Mouse (Mus musculus): Measurements from ENCODE around the gene Igtp.

The Igtp gene

GRCm38 (mm10) chr11:58199229-58200037 lies at the start of gene Igtp, which contains the start of gene Irgm2:
Gene Igtp, plus strand, starts transcription at chr11:58199556.
Gene Irgm2, plus strand, starts transcription at chr11:58199618.
- in situ Hi-C loops (cut with MboI, MseI), result loop anchor here in 1 of 2 experiments (25.0 kb wide), 1 partner anchor 2013 kb away; the partner anchor contains the start of gene Srebf1

GRCm38 (mm10) chr11:58155458-58155857 lies 43.9 kb upstream of the Igtp start:
- in situ Hi-C loops (cut with MboI, MseI), result no loop called here

GRCm38 (mm10) chr11:58156871-58157270 lies 42.5 kb upstream of the Igtp start:
- in situ Hi-C loops (cut with MboI, MseI), result no loop called here

GRCm38 (mm10) chr11:58165072-58165471 lies 34.3 kb upstream of the Igtp start:
- in situ Hi-C loops (cut with MboI, MseI), result no loop called here

- in situ Hi-C loops (cut with MboI, MseI), result no loop called here
Measured at GRCm38 (mm10) chr11:58167822-58168166, 31.6 kb upstream of the Igtp start.

- in situ Hi-C loops (cut with MboI, MseI), result no loop called here
Measured at GRCm38 (mm10) chr11:58168167-58168915, 31.0 kb upstream of the Igtp start, which contains the start of gene Gemin5. Gene Gemin5, minus strand, starts transcription at chr11:58168539.

GRCm38 (mm10) chr11:58169666-58170065 lies 29.7 kb upstream of the Igtp start:
- in situ Hi-C loops (cut with MboI, MseI), result loop anchor here (5.0 to 10.0 kb wide), 2 partner anchors 138 to 475 kb away; partner anchors contain the start of genes Trim58 (in 1 of the 2) and Zfp692 (in 1 of the 2)

GRCm38 (mm10) chr11:58171459-58172091 lies 27.8 kb upstream of the Igtp start, which contains the start of gene Mrpl22:
Gene Mrpl22, plus strand, starts transcription at chr11:58171661.
- in situ Hi-C loops (cut with MboI, MseI), result loop anchor here (5.0 to 10.0 kb wide), 2 partner anchors 136 to 473 kb away; partner anchors contain the start of genes Trim58 (in 1 of the 2) and Zfp692 (in 1 of the 2)

GRCm38 (mm10) chr11:58179563-58179962 lies 19.8 kb upstream of the Igtp start:
- in situ Hi-C loops (cut with MboI, MseI), result loop anchor here in 1 of 2 experiments (10.0 kb wide), 1 partner anchor 465 kb away; the partner anchor contains the start of gene Trim58

GRCm38 (mm10) chr11:58179986-58180385 lies 19.4 kb upstream of the Igtp start:
- in situ Hi-C loops (cut with MboI, MseI), result loop anchor here (5.0 to 10.0 kb wide), 3 partner anchors 37 to 465 kb away; partner anchors contain the start of gene Trim58 (in 1 of the 2)

- in situ Hi-C loops (cut with MboI, MseI), result loop anchor here (5.0 kb wide), 2 partner anchors 37 to 122 kb away; no protein-coding TSS in a partner anchor
Measured at GRCm38 (mm10) chr11:58180756-58181155, 18.6 kb upstream of the Igtp start.

GRCm38 (mm10) chr11:58183579-58183978 lies 15.8 kb upstream of the Igtp start:
- in situ Hi-C loops (cut with MboI, MseI), result loop anchor here (5.0 kb wide), 2 partner anchors 34 to 119 kb away; no protein-coding TSS in a partner anchor

- in situ Hi-C loops (cut with MboI, MseI), result loop anchor here in 1 of 2 experiments (5.0 kb wide), 1 partner anchor 43 kb away; no protein-coding TSS in a partner anchor
Measured at GRCm38 (mm10) chr11:58189675-58190074, 9.7 kb upstream of the Igtp start.

GRCm38 (mm10) chr11:58193326-58193725 lies 6.0 kb upstream of the Igtp start:
- in situ Hi-C loops (cut with MboI, MseI), result no loop called here

- in situ Hi-C loops (cut with MboI, MseI), result no loop called here
Measured at GRCm38 (mm10) chr11:58193860-58194520, 5.4 kb upstream of the Igtp start.

- in situ Hi-C loops (cut with MboI, MseI), result no loop called here
Measured at GRCm38 (mm10) chr11:58198663-58199062, 693 bp upstream of the Igtp start.

GRCm38 (mm10) chr11:58200226-58200625 lies 870 bp downstream of the Igtp start:
- in situ Hi-C loops (cut with MboI, MseI), result loop anchor here in 1 of 2 experiments (25.0 kb wide), 1 partner anchor 2012 kb away; the partner anchor contains the start of gene Srebf1

- in situ Hi-C loops (cut with MboI, MseI), result loop anchor here in 1 of 2 experiments (25.0 kb wide), 1 partner anchor 2011 kb away; the partner anchor contains the start of gene Srebf1
Measured at GRCm38 (mm10) chr11:58201052-58201451, 1.7 kb downstream of the Igtp start.

- in situ Hi-C loops (cut with MboI, MseI), result loop anchor here (10.0 to 25.0 kb wide), 2 partner anchors 556 to 2002 kb away; partner anchors contain the start of gene Srebf1 (in 1 of the 2)
Measured at GRCm38 (mm10) chr11:58210321-58210886, 11.0 kb downstream of the Igtp start.
